ENCODE assay signal across 15 mouse cellular contexts in genomic region chr8:121379387-121379786, GRCm38 (mm10).
"Had no signal": no experiment of that assay in that cellular context is flagged by ENCODE, and none has a peak within 500 bp of the region (broad histone marks: within the 10 kb centered on the region; RNA-seq: fewer than 3 reads in every experiment).

No protein-coding gene starts in this region.

- H3K27me3 ChIP-seq: liver, embryonic 13.5 days; lung, embryonic 15.5 days had no signal

- H3K36me3 ChIP-seq: limb, embryonic 12.5 days; liver, embryonic 13.5 days; lung, embryonic 15.5 days; midbrain, embryonic 12.5 days had no signal

- DNase-seq: kidney, postnatal 14 days; liver; liver, embryonic 13.5 days; liver, postnatal 0 days; lung, postnatal 14 days; right cerebral cortex, adult 18-20 months; right cerebral cortex, postnatal 25 days; thymus, postnatal 4 days had no signal

- H3K4me2 ChIP-seq: limb, embryonic 12.5 days; liver, embryonic 13.5 days; lung, embryonic 15.5 days; midbrain, embryonic 12.5 days had no signal

- H3K9ac ChIP-seq: limb, embryonic 12.5 days; liver, embryonic 13.5 days; liver, postnatal 0 days; lung, embryonic 15.5 days; midbrain, embryonic 12.5 days had no signal

- ATAC-seq: liver, postnatal 0 days; midbrain, embryonic 16.5 days had no signal

- H3K27ac ChIP-seq: left cerebral cortex, adult 2 months; limb, embryonic 12.5 days; liver, embryonic 13.5 days; lung, embryonic 15.5 days; macrophage; midbrain, embryonic 12.5 days; stomach, postnatal 0 days had no signal

- H3K4me3 ChIP-seq: left cerebral cortex, adult 2 months; limb, embryonic 12.5 days; liver, embryonic 13.5 days; lung, embryonic 15.5 days; midbrain, embryonic 12.5 days had no signal

- H3K9me3 ChIP-seq: limb, embryonic 12.5 days; liver, embryonic 13.5 days; lung, embryonic 15.5 days; midbrain, embryonic 12.5 days had no signal
